In the genomic region with DNA sequence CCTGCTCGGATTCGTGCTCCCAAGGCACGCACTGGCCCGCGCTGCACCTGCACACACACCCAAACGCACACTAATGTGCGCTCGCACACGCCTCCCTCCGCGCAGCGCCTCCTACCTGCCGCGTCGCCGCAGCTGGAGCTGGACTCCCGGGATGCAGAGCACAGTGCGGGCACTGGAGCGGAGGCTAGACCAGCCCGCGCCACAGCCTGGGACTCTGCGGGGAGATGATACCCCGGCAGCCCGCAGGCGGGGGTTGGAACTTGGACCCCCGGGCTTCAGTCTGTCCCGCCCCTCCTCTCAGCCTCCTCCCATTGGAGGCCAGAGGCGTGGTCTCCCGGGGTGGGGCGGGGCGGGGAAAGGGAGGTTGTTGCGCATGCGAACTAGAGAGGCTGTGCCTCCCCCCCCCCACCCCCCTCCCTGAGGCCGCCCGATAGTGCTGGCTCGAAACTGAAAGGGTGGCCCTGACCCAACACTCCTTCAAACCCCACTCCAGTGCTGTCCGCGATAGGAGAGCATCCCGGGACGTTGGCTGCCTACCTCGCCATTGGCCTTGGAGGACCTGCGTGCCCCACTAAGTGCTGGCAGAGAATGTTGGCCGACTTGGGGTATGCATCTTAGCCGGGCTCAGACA, we compare ENCODE assay signal across 8 mouse cellular contexts. TPM values are rescaled to one million over a fixed set of nuclear protein-coding genes. Genes with fewer than 3 reads are reported as not detected.
DNase-seq lines count a peak whose midpoint lies in the region; ATAC-seq lines count a peak whose summit lies in the region.

A gene (minus strand): TSS at position 346 of the 631 bp plus-strand sequence.

- DNase-seq in gastrocnemius, adult 18-20 months (ENCODE audit: low spot score) = peak; percentile 50
- DNase-seq in gastrocnemius, postnatal 4 days (ENCODE audit: low spot score in 2 of 2) = no peak
- peak; percentile 68 to 77 for DNase-seq in cerebellum, postnatal 10 days
- peak; percentile 44 to 56 for DNase-seq in frontal cortex, postnatal 36 days (ENCODE audit: low spot score in 2 of 2)
- DNase-seq in left cerebral cortex, adult 18-20 months (ENCODE audit: low spot score in 2 of 2) = peak; percentile 45 to 61
- DNase-seq in lung, postnatal 4 days = peak; percentile 71 to 73
- DNase-seq in right cerebral cortex, postnatal 14 days = peak; percentile 46

- H3K9ac ChIP-seq in hindbrain, embryonic 15.5 days = peak within 1 kb of the TSS; percentile 76

- no peaks in the 10 kb centered on the region for H3K36me3 ChIP-seq in hindbrain, embryonic 15.5 days

- no peaks in the 10 kb centered on the region for H3K9me3 ChIP-seq in hindbrain, embryonic 15.5 days

- peaks cover 25% of the 10 kb centered on the region for H3K4me1 ChIP-seq in hindbrain, embryonic 15.5 days (replicated peaks)

- peak; percentile 90 for ATAC-seq in hindbrain, embryonic 15.5 days (ENCODE audit: low FRiP score, low read depth)

- peak within 1 kb of the TSS; percentile 82 for H3K4me3 ChIP-seq in hindbrain, embryonic 15.5 days

- WGBS in hindbrain, embryonic 15.5 days = 2% methylated on average over 41 of the region's 44 CpGs

- no peaks in the 10 kb centered on the region for H3K27me3 ChIP-seq in hindbrain, embryonic 15.5 days

- H3K27ac ChIP-seq in hindbrain, embryonic 15.5 days (replicated peaks) = peak within 1 kb of the TSS; percentile 70

- H3K4me2 ChIP-seq in hindbrain, embryonic 15.5 days = peak within 1 kb of the TSS; percentile 79

RNA-seq across cellular contexts. Expression of the gene that starts here (rescaled TPM):
- 1 to 10 TPM in 1 of 2 experiments, under 1 TPM in 1; 0.98 to 1.6 TPM for total RNA-seq in gastrocnemius, adult 18-20 months (2021)
- total RNA-seq in gastrocnemius, postnatal 4 days (2021) = 1 to 10 TPM; 6.8 to 8.6 TPM
- 22.9 and 26.5 TPM in 2 replicates for polyA plus RNA-seq in hindbrain, embryonic 15.5 days (2015; fragmentation: Nextera tagmentation; extraction: Ambion mirVana)
- 10 to 100 TPM; 30.4 to 35.0 TPM for total RNA-seq in left cerebral cortex, adult 18-20 months (2021)

Comparison
In these comparisons a context has a peak if more than half of its experiments do, and no peak if none do; other contexts are left out.
1. DNase-seq: peak in gastrocnemius, adult 18-20 months (single experiment), cerebellum, postnatal 10 days (2 of 2), frontal cortex, postnatal 36 days (2 of 2), left cerebral cortex, adult 18-20 months (2 of 2), lung, postnatal 4 days (2 of 2) and right cerebral cortex, postnatal 14 days (single experiment); none in gastrocnemius, postnatal 4 days (0 of 2).